Mouse (Mus musculus) megakaryocyte, embryonic 14.5 days (primary cell): Measurements from ENCODE around the gene Ttc33. TPM values are rescaled to one million over a fixed set of nuclear protein-coding genes. Genes with fewer than 3 reads are reported as not detected.
"Not testable (repeated sequence)": the region's sequence is repeated elsewhere in the genome, so short reads cannot be mapped to it uniquely, and the experiment has no call there.

Experiments
- H3K27me3 ChIP-seq: replicated peaks from 2 replicates; pipeline ENCODE3; 2012; ENCODE audit warnings: inconsistent platforms
- H3K36me3 ChIP-seq: replicated peaks from 2 replicates; pipeline ENCODE3; 2012; ENCODE audit warnings: low read length, inconsistent platforms, mixed read lengths
- H3K4me1 ChIP-seq: 2 replicates; pipeline ENCODE4 v1.6.1; 2012; ENCODE audit warnings: inconsistent platforms
- H3K4me3 ChIP-seq: replicated peaks from 2 replicates; pipeline ENCODE3; 2012; ENCODE audit warnings: moderate library complexity, mild to moderate bottlenecking, inconsistent platforms
- H3K9me3 ChIP-seq: 2 replicates; pipeline ENCODE4 v1.6.1; 2012; ENCODE audit warnings: inconsistent platforms
- FLI1 ChIP-seq: IDR thresholded peaks from 2 replicates; pipeline ENCODE4 v1.6.1; 2012; ENCODE audit warnings: low read length, inconsistent platforms, mixed read lengths
- GATA1 ChIP-seq: IDR thresholded peaks from 3 replicates; pipeline ENCODE4 v1.6.1; 2012; ENCODE audit warnings: mixed read lengths, low read length, inconsistent platforms, borderline replicate concordance
- polyA plus RNA-seq: library from polyadenylated mRNA; stranded (reverse); fragments of >175 nt; gene quantifications from 2 replicates; pipeline ENCODE4 v1.2.3, GENCODE M21; 2012; ENCODE audit warnings: low replicate concordance; ENCODE audit not compliant: insufficient read depth

Gene Ttc33
- polyA plus RNA-seq, 1 experiment, result 18.4 TPM

DNA sequence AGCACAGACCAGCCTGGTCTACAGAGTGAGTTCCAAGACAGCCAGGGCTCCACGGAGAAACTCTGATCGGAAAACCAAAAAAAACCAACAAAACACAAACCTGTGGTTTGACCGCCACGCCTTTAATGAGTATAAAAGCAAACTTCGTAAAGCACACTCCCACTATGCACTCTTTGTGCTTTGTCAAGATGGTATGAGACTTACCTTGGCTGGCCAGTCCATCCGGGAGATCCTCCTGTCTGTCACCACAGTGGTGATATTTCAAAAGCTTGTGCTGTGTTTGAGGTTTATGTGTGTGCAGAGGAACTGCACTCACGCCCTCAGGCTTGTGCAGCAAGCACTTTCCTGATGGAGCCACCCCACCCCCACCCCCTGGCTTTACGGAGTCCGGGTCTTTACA, 19.9 kb downstream of the Ttc33 start:
- TF ChIP-seq GATA1, result no peak
- TF ChIP-seq FLI1, result no peak
- Histone ChIP-seq H3K4me3 (no peak overlapping the region), H3K4me1 (peaks cover 69% of the 10 kb centered on the region), H3K36me3 (peaks cover 45% of the 10 kb centered on the region), H3K27me3 (no peaks in the 10 kb centered on the region), H3K9me3 (no peaks in the 10 kb centered on the region)

DNA sequence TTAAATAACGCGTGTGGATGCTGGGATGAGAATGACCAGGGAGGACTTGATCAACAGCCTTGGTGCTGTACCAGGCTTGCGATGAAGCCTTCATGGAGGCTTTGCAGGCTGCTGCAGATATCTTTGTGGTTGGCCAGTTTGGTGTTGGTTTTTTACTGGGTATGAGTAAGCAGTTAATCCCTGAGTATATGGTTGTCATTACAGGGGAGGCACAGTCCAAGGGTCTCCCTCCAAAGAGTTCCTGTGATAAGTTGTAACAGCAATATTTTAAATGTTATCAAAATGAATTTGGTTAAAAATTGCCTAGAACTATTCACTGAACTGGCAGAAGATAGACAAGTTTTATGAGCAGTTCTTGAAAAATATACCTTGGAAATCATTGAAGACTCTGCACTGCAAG, 23.8 kb downstream of the Ttc33 start:
- no peak for TF ChIP-seq FLI1
- Histone ChIP-seq H3K27me3 (no peaks in the 10 kb centered on the region), H3K36me3 (peaks cover 53% of the 10 kb centered on the region), H3K4me3 (no peak overlapping the region), H3K4me1 (peaks cover 61% of the 10 kb centered on the region), H3K9me3 (no peaks in the 10 kb centered on the region)

GRCm38 (mm10) chr15:5220491-5220890, 35.2 kb downstream of the Ttc33 start:
- H3K27me3 ChIP-seq, result no peaks in the 10 kb centered on the region
- H3K9me3 ChIP-seq, result no peaks in the 10 kb centered on the region
- peaks cover 61% of the 10 kb centered on the region for H3K36me3 ChIP-seq
- no peak for TF ChIP-seq FLI1
- TF ChIP-seq GATA1, result no peak
- H3K4me3 ChIP-seq, result no peak overlapping the region
- H3K4me1 ChIP-seq, result no peaks in the 10 kb centered on the region

- Histone ChIP-seq H3K4me1 (peaks cover 17% of the 10 kb centered on the region), H3K36me3 (peaks cover 13% of the 10 kb centered on the region)
- H3K27me3 ChIP-seq, H3K9me3 ChIP-seq, H3K4me3 ChIP-seq: not testable (repeated sequence)
These were observed 45.4 kb downstream of the Ttc33 start for GRCm38 (mm10) chr15:5230746-5231145.

DNA sequence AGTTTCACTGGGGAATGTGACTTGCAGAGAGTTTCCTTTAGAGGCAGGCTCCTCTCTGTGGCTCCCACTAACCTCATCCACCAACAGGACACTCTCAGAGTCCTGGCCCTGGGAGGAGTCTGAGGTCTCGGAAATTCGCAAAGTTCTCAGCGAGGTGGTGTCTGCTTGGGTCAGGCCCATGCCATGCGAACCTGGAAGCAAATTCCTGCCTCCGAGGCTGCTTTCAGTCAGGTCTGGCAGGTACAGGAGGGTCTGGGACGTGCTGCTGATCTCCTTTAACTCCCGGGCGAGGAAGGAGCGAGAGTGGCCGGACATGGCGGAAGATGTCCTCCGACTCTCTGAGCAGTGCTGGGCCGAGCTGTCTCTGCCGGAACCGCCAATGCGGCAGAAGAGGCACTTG, 49.3 kb downstream of the Ttc33 start:
- no peaks in the 10 kb centered on the region for H3K9me3 ChIP-seq
- H3K4me3 ChIP-seq, result peak overlapping the region; percentile 5
- no peaks in the 10 kb centered on the region for H3K27me3 ChIP-seq
- H3K36me3 ChIP-seq, result peaks cover 9% of the 10 kb centered on the region
- H3K4me1 ChIP-seq, result peaks cover 48% of the 10 kb centered on the region
- TF ChIP-seq FLI1 (no peak), GATA1 (no peak)

GRCm38 (mm10) chr15:5235527-5235926, 50.2 kb downstream of the Ttc33 start:
- Histone ChIP-seq H3K4me1 (peaks cover 57% of the 10 kb centered on the region), H3K27me3 (no peaks in the 10 kb centered on the region), H3K9me3 (no peaks in the 10 kb centered on the region), H3K4me3 (peak overlapping the region; percentile 83), H3K36me3 (peaks cover 9% of the 10 kb centered on the region)
- TF ChIP-seq GATA1 (no peak), FLI1 (no peak)

- TF ChIP-seq FLI1 (no peak), GATA1 (no peak)
- peaks cover 67% of the 10 kb centered on the region for H3K4me1 ChIP-seq
- H3K9me3 ChIP-seq, result no peaks in the 10 kb centered on the region
- peaks cover 9% of the 10 kb centered on the region for H3K36me3 ChIP-seq
- peaks cover 1% of the 10 kb centered on the region for H3K27me3 ChIP-seq
- peak overlapping the region; percentile 76 for H3K4me3 ChIP-seq
These were observed 51.2 kb downstream of the Ttc33 start for GRCm38 (mm10) chr15:5236538-5236937.

GRCm38 (mm10) chr15:5237012-5237660, 51.8 kb downstream of the Ttc33 start:
- Histone ChIP-seq H3K36me3 (peaks cover 9% of the 10 kb centered on the region), H3K4me1 (peaks cover 73% of the 10 kb centered on the region), H3K9me3 (no peaks in the 10 kb centered on the region), H3K4me3 (no peak overlapping the region), H3K27me3 (peaks cover 4% of the 10 kb centered on the region)
- TF ChIP-seq GATA1 (no peak), FLI1 (no peak)

GRCm38 (mm10) chr15:5238073-5238472, 52.7 kb downstream of the Ttc33 start:
- H3K4me1 ChIP-seq, result peaks cover 82% of the 10 kb centered on the region

GRCm38 (mm10) chr15:5238553-5238952, 53.2 kb downstream of the Ttc33 start:
- H3K27me3 ChIP-seq, result peaks cover 18% of the 10 kb centered on the region
- H3K9me3 ChIP-seq, result no peaks in the 10 kb centered on the region
- no peak overlapping the region for H3K4me3 ChIP-seq
- TF ChIP-seq FLI1, result no peak
- peaks cover 87% of the 10 kb centered on the region for H3K4me1 ChIP-seq
- peaks cover 9% of the 10 kb centered on the region for H3K36me3 ChIP-seq

More at GRCm38 (mm10) chr15:5238073-5238472, 52.7 kb downstream of the Ttc33 start:
- TF ChIP-seq GATA1 (no peak), FLI1 (no peak)
- H3K36me3 ChIP-seq, result peaks cover 9% of the 10 kb centered on the region
- peaks cover 13% of the 10 kb centered on the region for H3K27me3 ChIP-seq
- H3K9me3 ChIP-seq, result no peaks in the 10 kb centered on the region
- no peak overlapping the region for H3K4me3 ChIP-seq

DNA sequence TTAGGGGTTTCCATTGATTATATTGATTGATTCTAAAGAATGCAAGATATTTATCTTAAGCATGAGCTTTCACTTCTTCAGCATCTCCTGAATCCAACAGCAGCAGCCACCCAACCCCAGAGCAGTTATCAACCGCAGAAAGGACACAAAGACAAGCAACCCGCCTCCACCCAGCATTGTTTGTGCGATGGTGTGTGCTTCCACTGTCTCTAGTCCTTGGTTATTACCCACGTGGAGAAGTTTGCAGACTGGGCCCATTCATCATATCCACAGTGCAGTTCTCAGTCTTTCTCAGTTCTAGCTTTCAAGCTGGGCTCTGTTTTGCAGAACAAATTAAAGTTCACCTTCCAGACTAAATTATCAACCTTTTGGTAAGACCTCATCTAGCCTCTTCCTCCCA, 54.0 kb downstream of the Ttc33 start:
- TF ChIP-seq FLI1 (no peak), GATA1 (no peak)
- peaks cover 25% of the 10 kb centered on the region for H3K27me3 ChIP-seq
- peaks cover 5% of the 10 kb centered on the region for H3K36me3 ChIP-seq
- H3K4me3 ChIP-seq, result peak overlapping the region; percentile 82
- peaks cover 92% of the 10 kb centered on the region for H3K4me1 ChIP-seq
- H3K9me3 ChIP-seq, result no peaks in the 10 kb centered on the region
